ENCODE assay signal across 12 mouse cellular contexts in genomic region chr4:114533894-114534754, GRCm38 (mm10).
DNase-seq lines count a peak whose midpoint lies in the region; ATAC-seq and TF ChIP-seq lines count a peak whose summit lies in the region.
"Had no signal": no experiment of that assay in that cellular context is flagged by ENCODE, and none has a peak within 500 bp of the region (broad histone marks: within the 10 kb centered on the region; RNA-seq: fewer than 3 reads in every experiment).

No protein-coding gene starts in this region.

- TF ChIP-seq CTCF in lung, adult 2 months (IDR thresholded peaks at IDR 0.05; ENCODE audit: insufficient read depth, low read length) = no peak

- no peak overlapping the region for H3K9ac ChIP-seq in heart, embryonic 13.5 days
- H3K9ac ChIP-seq in midbrain, embryonic 11.5 days (ENCODE audit: low read length) = no peak overlapping the region
- H3K9ac ChIP-seq: embryonic facial prominence, embryonic 13.5 days; liver, embryonic 13.5 days; stomach, embryonic 15.5 days had no signal

- no peaks in the 10 kb centered on the region for H3K36me3 ChIP-seq in heart, embryonic 13.5 days
- no peaks in the 10 kb centered on the region; the same call in 1 of the 2 replicates for H3K36me3 ChIP-seq in midbrain, embryonic 11.5 days (ENCODE audit: control insufficient read depth, insufficient read depth, low read length)
- H3K36me3 ChIP-seq: embryonic facial prominence, embryonic 13.5 days; liver, embryonic 13.5 days; stomach, embryonic 15.5 days had no signal

- no peak overlapping the region for H3K4me2 ChIP-seq in heart, embryonic 13.5 days
- no peak overlapping the region for H3K4me2 ChIP-seq in midbrain, embryonic 11.5 days
- H3K4me2 ChIP-seq: embryonic facial prominence, embryonic 13.5 days; liver, embryonic 13.5 days; stomach, embryonic 15.5 days had no signal

- peaks cover 15% of the 10 kb centered on the region; the same call in 1 of the 2 replicates for H3K27me3 ChIP-seq in heart, embryonic 13.5 days (replicated peaks)
- no peaks in the 10 kb centered on the region for H3K27me3 ChIP-seq in midbrain, embryonic 11.5 days (ENCODE audit: control insufficient read depth, insufficient read depth, low read length)
- H3K27me3 ChIP-seq: liver, embryonic 13.5 days; stomach, embryonic 15.5 days had no signal

- H3K27ac ChIP-seq in heart, embryonic 13.5 days (replicated peaks) = peak overlapping the region; percentile 28; the same call in 1 of the 2 replicates
- H3K27ac ChIP-seq in midbrain, embryonic 11.5 days (ENCODE audit: low read depth, low read length) = no peak overlapping the region
- H3K27ac ChIP-seq: embryonic facial prominence, embryonic 13.5 days; liver, embryonic 13.5 days; stomach, embryonic 15.5 days had no signal

- no peaks in the 10 kb centered on the region for H3K4me1 ChIP-seq in lung, adult 2 months (ENCODE audit: control insufficient read depth, insufficient read depth, low read length)
- peaks cover 10% of the 10 kb centered on the region for H3K4me1 ChIP-seq in heart, embryonic 13.5 days
- no peaks in the 10 kb centered on the region for H3K4me1 ChIP-seq in midbrain, embryonic 11.5 days (ENCODE audit: control insufficient read depth, insufficient read depth, low read length)
- H3K4me1 ChIP-seq: liver, embryonic 13.5 days; stomach, embryonic 15.5 days had no signal

- no peak overlapping the region for H3K4me3 ChIP-seq in lung, adult 2 months (replicated peaks; ENCODE audit: extremely low read depth, low read depth, low read length)
- no peak overlapping the region for H3K4me3 ChIP-seq in heart, embryonic 13.5 days
- H3K4me3 ChIP-seq in midbrain, embryonic 11.5 days (ENCODE audit: low read depth, low read length) = no peak overlapping the region
- H3K4me3 ChIP-seq: embryonic facial prominence, embryonic 13.5 days; liver, embryonic 13.5 days; stomach, embryonic 15.5 days had no signal

- peak; percentile 59 to 61 for DNase-seq in lung, adult 18-20 months
- no peak for DNase-seq in lung, adult 2 months
- DNase-seq in adrenal gland, postnatal 36 days = peak; percentile 18 to 55
- peak; percentile 35 for DNase-seq in lung, postnatal 14 days
- DNase-seq in midbrain, embryonic 11.5 days (ENCODE audit: low spot score, missing footprints) = no peak
- DNase-seq: kidney, adult 11 months; liver, embryonic 13.5 days; right cerebral cortex, adult 18-20 months had no signal

- no peak for TF ChIP-seq POLR2A in lung, adult 2 months (IDR thresholded peaks at IDR 0.05; ENCODE audit: borderline replicate concordance, extremely low read depth, low read depth, low read length)

- 57% methylated on average over 4 of the region's 4 CpGs for WGBS in lung, adult 2 months
- WGBS in heart, embryonic 13.5 days = 59% methylated on average over 4 of the region's 4 CpGs
- WGBS in midbrain, embryonic 11.5 days = 85% methylated on average over 4 of the region's 4 CpGs

- ATAC-seq in heart, embryonic 13.5 days (ENCODE audit: extremely low read depth, insufficient number of reproducible peaks, low FRiP score, low TSS enrichment) = no peak
- ATAC-seq in megakaryocyte-erythroid progenitor cell, adult 5-6 weeks (replicated peaks; ENCODE audit: low FRiP score, low TSS enrichment, poor library complexity, severe bottlenecking) = no peak
- no peak for ATAC-seq in midbrain, embryonic 11.5 days (ENCODE audit: low FRiP score)

- H3K9me3 ChIP-seq in heart, embryonic 13.5 days = no peaks in the 10 kb centered on the region
- no peaks in the 10 kb centered on the region for H3K9me3 ChIP-seq in midbrain, embryonic 11.5 days (ENCODE audit: control insufficient read depth, low read length)
- H3K9me3 ChIP-seq: embryonic facial prominence, embryonic 13.5 days; liver, embryonic 13.5 days; stomach, embryonic 15.5 days had no signal

Comparison
In these comparisons a context has a peak if more than half of its experiments do, and no peak if none do; other contexts are left out.
1. DNase-seq: peak in lung, adult 18-20 months (2 of 2), adrenal gland, postnatal 36 days (2 of 2) and lung, postnatal 14 days (single experiment); none in lung, adult 2 months (single experiment) and midbrain, embryonic 11.5 days (single experiment).